Mouse (Mus musculus) embryonic facial prominence, embryonic 15.5 days (tissue): ENCODE data around the gene Calr3. TPM values are rescaled to one million over a fixed set of nuclear protein-coding genes. Genes with fewer than 3 reads are reported as not detected.

ENCODE experiments used
- ATAC-seq: fragments of 200-750 bp; cut with Nextera tagmentation; 2 replicates; pipeline ENCODE4 v1.8.0; 2017; ENCODE audit warnings: low read depth, moderate TSS enrichment; ENCODE audit not compliant: insufficient number of reproducible peaks, low FRiP score, low TSS enrichment
- H3K27ac ChIP-seq: fragments of 300-500 bp; sonication (generic); replicated peaks from 2 replicates; pipeline ENCODE4 v1.5.1; 2015; ENCODE audit warnings: mild to moderate bottlenecking, inconsistent platforms
- H3K27me3 ChIP-seq: fragments of 300-500 bp; sonication (generic); 2 replicates; pipeline ENCODE4 v1.6.1; 2015; ENCODE audit warnings: inconsistent platforms
- H3K36me3 ChIP-seq: fragments of 300-500 bp; sonication (generic); 2 replicates; pipeline ENCODE4 v1.6.1; 2015; ENCODE audit warnings: mild to moderate bottlenecking, inconsistent platforms
- H3K4me1 ChIP-seq: fragments of 300-500 bp; sonication (generic); 2 replicates; pipeline ENCODE4 v1.6.1; 2015; ENCODE audit warnings: inconsistent platforms
- H3K4me2 ChIP-seq: fragments of 300-500 bp; sonication (generic); replicated peaks from 2 replicates; pipeline ENCODE4 v1.6.1; 2015; ENCODE audit warnings: mild to moderate bottlenecking, inconsistent platforms
- H3K4me3 ChIP-seq: fragments of 300-500 bp; sonication (generic); replicated peaks from 2 replicates; pipeline ENCODE4 v1.5.1; 2015; ENCODE audit warnings: mild to moderate bottlenecking, inconsistent platforms
- H3K9ac ChIP-seq: fragments of 300-500 bp; sonication (generic); 2 replicates; pipeline ENCODE4 v1.6.1; 2015; ENCODE audit warnings: inconsistent platforms
- H3K9me3 ChIP-seq: fragments of 300-500 bp; sonication (generic); replicated peaks from 2 replicates; pipeline ENCODE4 v1.6.1; 2016; ENCODE audit warnings: inconsistent platforms
- WGBS: fragments of 180-500 bp; shearing (Covaris S2); methylation state at CpG from one replicate; pipeline ENCODE4 v1.1.7; 2015; 5-methylcytosine and 5-hydroxymethylcytosine counted together
- microRNA-seq: library from miRNA; unstranded; fragments of <30 nt; microRNA quantifications from one replicate; pipeline ENCODE4, GENCODE M21; 2016; ENCODE audit warnings: borderline number of aligned reads
- polyA plus RNA-seq: library from polyadenylated mRNA; unstranded; fragments of >200 nt; fragmentation: Nextera tagmentation; extraction: Ambion mirVana; gene quantifications from 2 replicates; pipeline ENCODE4 v1.2.1, GENCODE M21; 2015

The Calr3 gene
- polyA plus RNA-seq, 1 experiment from 2014 or later = 1.0 TPM

DNA sequence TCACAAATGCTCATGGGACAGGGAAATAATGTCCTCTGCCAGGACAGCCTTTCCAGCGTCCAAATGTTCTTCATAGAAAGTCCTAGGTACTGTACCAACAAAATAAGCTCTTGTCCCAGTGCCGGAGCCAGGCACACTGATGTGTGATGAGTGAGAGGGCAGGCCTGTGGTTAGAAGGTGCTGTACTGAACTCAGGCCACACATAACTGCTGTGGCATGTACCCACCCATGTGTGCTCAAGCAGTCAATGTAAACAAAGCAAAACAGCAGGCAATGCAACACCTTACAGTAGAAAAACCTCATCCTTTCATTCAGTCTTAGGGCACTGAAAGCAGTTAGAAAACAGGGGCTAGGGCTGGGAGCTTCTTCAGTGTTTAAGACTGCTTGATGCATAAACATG is 57.9 kb downstream of the Calr3 start:
- no peak overlapping the region for H3K4me3 ChIP-seq
- 91% methylated on average over 2 of the region's 2 CpGs for WGBS
- no peaks in the 10 kb centered on the region for H3K27me3 ChIP-seq
- H3K9me3 ChIP-seq = no peaks in the 10 kb centered on the region
- H3K4me2 ChIP-seq = no peak overlapping the region
- H3K9ac ChIP-seq = no peak overlapping the region
- ATAC-seq = no peak
- H3K27ac ChIP-seq = no peak overlapping the region
- H3K36me3 ChIP-seq = peaks cover 95% of the 10 kb centered on the region
- H3K4me1 ChIP-seq = no peaks in the 10 kb centered on the region

DNA sequence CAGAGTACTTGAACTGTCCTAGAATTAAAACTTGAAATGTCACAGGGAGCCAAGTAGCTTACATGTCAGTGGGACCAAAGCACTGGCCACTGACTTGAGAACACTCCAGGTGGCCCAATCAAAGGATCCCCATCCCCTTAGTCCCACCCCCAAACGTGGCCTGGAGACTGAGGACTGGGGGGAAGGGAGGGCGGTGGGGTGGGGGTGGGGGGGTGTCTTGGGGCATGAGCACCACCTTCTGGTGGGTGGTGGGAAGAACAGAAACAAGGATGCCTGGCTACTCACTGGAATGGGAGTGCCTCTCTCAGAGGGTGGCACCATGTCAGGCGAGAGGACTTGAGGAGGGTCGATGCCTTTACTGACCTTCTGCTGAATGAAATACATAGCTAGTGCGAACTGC is 61.3 kb downstream of the Calr3 start:
- 56% methylated on average over 5 of the region's 5 CpGs for WGBS
- H3K9me3 ChIP-seq = no peaks in the 10 kb centered on the region
- H3K4me1 ChIP-seq = no peaks in the 10 kb centered on the region
- H3K27me3 ChIP-seq = no peaks in the 10 kb centered on the region
- H3K27ac ChIP-seq = no peak overlapping the region
- H3K9ac ChIP-seq = no peak overlapping the region
- peaks cover 98% of the 10 kb centered on the region for H3K36me3 ChIP-seq
- no peak overlapping the region for H3K4me3 ChIP-seq
- ATAC-seq = no peak
- no peak overlapping the region for H3K4me2 ChIP-seq

DNA sequence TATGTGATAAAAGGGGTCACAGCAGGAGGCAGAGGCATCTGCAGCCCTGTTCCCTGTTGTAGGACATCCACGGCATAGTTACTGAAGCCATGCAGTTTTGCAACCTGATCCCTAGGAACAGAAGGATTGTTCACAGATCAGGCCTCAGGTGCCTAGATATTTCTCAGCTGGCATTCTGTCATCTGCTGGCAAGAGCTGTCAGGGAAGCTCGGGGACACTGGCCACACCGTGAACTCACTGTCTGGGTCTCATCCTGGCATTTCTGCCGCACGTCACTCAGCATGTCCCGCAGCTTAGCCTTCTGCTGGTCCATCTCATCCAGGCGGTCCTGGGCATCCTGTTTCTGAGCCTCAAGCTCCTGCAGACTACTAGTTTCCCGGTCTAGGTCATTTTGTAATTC is 63.0 kb downstream of the Calr3 start:
- Histone ChIP-seq H3K27ac (no peak overlapping the region), H3K9me3 (no peaks in the 10 kb centered on the region), H3K36me3 (peaks cover 97% of the 10 kb centered on the region), H3K4me2 (no peak overlapping the region), H3K27me3 (no peaks in the 10 kb centered on the region), H3K4me1 (no peaks in the 10 kb centered on the region), H3K9ac (no peak overlapping the region), H3K4me3 (no peak overlapping the region)
- ATAC-seq = no peak
- 82% methylated on average over 8 of the region's 8 CpGs for WGBS

DNA sequence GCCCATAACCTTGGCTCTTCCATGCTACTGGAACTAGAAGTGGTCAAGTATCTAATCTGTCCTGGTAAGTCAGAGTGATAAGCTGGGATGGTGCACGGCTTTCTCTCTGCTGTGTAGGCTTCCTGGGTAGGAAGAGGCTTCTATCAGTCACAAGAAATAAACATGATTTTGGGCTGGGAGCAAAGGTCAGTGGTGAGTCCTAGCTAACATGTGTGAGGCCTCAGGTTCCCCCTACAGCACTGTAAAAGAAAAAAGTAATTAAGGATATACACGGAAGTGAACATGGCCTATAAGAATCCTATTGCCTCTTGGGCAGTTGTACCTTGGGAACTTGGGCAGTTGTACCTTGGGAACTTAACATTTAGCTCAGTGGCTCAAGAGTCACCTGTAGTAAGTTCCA is 66.8 kb downstream of the Calr3 start:
- H3K9ac ChIP-seq = no peak overlapping the region
- ATAC-seq = no peak
- H3K4me3 ChIP-seq = no peak overlapping the region
- peaks cover 95% of the 10 kb centered on the region for H3K36me3 ChIP-seq
- no peaks in the 10 kb centered on the region for H3K27me3 ChIP-seq
- no peaks in the 10 kb centered on the region for H3K4me1 ChIP-seq
- WGBS = 90% methylated on average over 2 of the region's 2 CpGs
- no peak overlapping the region for H3K27ac ChIP-seq
- no peak overlapping the region for H3K4me2 ChIP-seq
- no peaks in the 10 kb centered on the region for H3K9me3 ChIP-seq

DNA sequence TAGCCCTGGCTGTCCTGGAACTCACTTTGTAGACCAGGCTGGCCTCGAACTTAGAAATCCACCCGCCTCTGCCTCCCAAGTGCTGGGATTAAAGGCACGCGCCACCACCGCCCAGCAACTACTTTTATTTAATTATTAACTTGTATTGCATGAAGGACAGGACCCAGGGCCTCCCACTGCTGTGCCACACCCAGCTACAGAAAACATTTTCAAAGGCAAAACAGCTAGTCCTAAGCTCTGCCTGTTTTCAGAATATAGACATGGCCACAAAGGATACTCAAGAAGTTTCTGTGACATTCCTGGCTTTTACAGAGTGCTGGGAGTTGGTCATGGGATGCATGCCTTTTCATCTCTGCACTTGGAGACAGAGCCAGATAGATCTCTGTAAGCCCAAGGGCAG is 67.4 kb downstream of the Calr3 start:
- Histone ChIP-seq H3K9ac (no peak overlapping the region), H3K9me3 (no peaks in the 10 kb centered on the region), H3K36me3 (peaks cover 95% of the 10 kb centered on the region), H3K4me1 (no peaks in the 10 kb centered on the region), H3K27ac (no peak overlapping the region), H3K27me3 (no peaks in the 10 kb centered on the region), H3K4me3 (no peak overlapping the region), H3K4me2 (no peak overlapping the region)
- ATAC-seq = no peak
- WGBS = 92% methylated on average over 5 of the region's 5 CpGs

DNA sequence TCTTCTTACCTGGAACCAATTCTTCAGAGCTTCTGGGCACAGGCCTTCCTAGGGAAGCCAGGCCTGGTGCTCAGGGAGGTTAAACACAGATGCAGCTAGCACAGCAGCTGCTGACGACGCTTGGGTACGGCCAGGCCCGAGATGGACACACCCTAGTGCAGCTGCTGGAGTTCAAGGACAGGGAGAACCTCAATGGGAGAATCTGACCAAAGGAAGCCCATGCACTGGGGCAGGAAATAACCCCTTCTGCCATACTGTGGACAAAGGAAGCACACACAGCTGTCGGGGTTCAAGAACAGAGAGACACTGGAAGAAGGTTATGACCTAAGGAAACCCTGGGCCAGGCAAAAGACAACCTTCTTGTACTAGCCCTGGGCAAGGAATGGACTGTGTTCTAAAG is 68.5 kb downstream of the Calr3 start:
- H3K27me3 ChIP-seq = no peaks in the 10 kb centered on the region
- no peak overlapping the region for H3K9ac ChIP-seq
- H3K4me3 ChIP-seq = no peak overlapping the region
- no peak for ATAC-seq
- no peak overlapping the region for H3K27ac ChIP-seq
- peaks cover 95% of the 10 kb centered on the region for H3K36me3 ChIP-seq
- H3K4me2 ChIP-seq = no peak overlapping the region
- H3K9me3 ChIP-seq = no peaks in the 10 kb centered on the region
- H3K4me1 ChIP-seq = no peaks in the 10 kb centered on the region
- 76% methylated on average over 5 of the region's 5 CpGs for WGBS

Small RNA genes within 50 kb of the gene (microRNA-seq; reads per million reads assigned to microRNA genes)
- gene Mir7068 = 1.0 reads per million

Other genes starting within 250 kb of the Calr3 start
- gene Cib3, start 231.0 kb downstream of the Calr3 start, polyA plus RNA-seq = 0.31 TPM in 1 of 2 replicates, not detected in the other
- gene Gm11034, start 230.2 kb downstream of the Calr3 start, polyA plus RNA-seq = not detected in 2 replicates
- gene Fam32a, start 224.1 kb downstream of the Calr3 start, polyA plus RNA-seq = 71.0 and 72.1 TPM in 2 replicates
- 109 and 112 TPM in 2 replicates for gene Ap1m1, start 203.9 kb downstream of the Calr3 start, polyA plus RNA-seq
- 22.9 and 33.3 TPM in 2 replicates for gene Gm10282, start 138.6 kb downstream of the Calr3 start, polyA plus RNA-seq
- gene Klf2, start 124.8 kb downstream of the Calr3 start, polyA plus RNA-seq = 12.1 and 15.4 TPM in 2 replicates
- gene Eps15l1, start 22.4 kb downstream of the Calr3 start, polyA plus RNA-seq = 54.2 and 56.6 TPM in 2 replicates
- 15.7 and 17.0 TPM in 2 replicates for gene 1700030K09Rik, start within 50 bp of the Calr3 start, polyA plus RNA-seq
- 56.3 and 68.6 TPM in 2 replicates for gene Cherp, start 31.4 kb upstream of the Calr3 start, polyA plus RNA-seq
- gene Slc35e1, start 48.7 kb upstream of the Calr3 start, polyA plus RNA-seq = 21.3 and 24.8 TPM in 2 replicates
- 18.4 and 20.4 TPM in 2 replicates for gene Med26, start 104.4 kb upstream of the Calr3 start, polyA plus RNA-seq
- gene Smim7, start 127.2 kb upstream of the Calr3 start, polyA plus RNA-seq = 116 and 121 TPM in 2 replicates
- 35.2 and 37.2 TPM in 2 replicates for gene Tmem38a, start 128.2 kb upstream of the Calr3 start, polyA plus RNA-seq
- 0.27 and 0.28 TPM in 2 replicates for gene Nwd1, start 202.8 kb upstream of the Calr3 start, polyA plus RNA-seq